Mouse (Mus musculus) E14TG2a.4 (cell line): ENCODE data around the gene Phgdh.

Source experiments
- CTCF ChIP-seq: conservative IDR thresholded peaks from 2 replicates; pipeline ENCODE4 v1.5.1; 2014; ENCODE audit warnings: low read length
- NANOG ChIP-seq: IDR thresholded peaks from 2 replicates; pipeline ENCODE4 v1.6.1; 2014; ENCODE audit warnings: borderline replicate concordance, low read length, mixed read lengths

- TF ChIP-seq CTCF: no peak
- TF ChIP-seq NANOG: no peak
Measured at GRCm38 (mm10) chr3:98356632-98357370, 17.0 kb upstream of the Phgdh start.
